Mouse (Mus musculus) forelimb bud, embryonic 11.5 days (tissue): ENCODE measurements around the gene Spag9.
A peak's percentile ranks its signal among the peaks of the same experiment; 100 is the strongest.

Experiments used
- DNase-seq: peaks from one replicate; pipeline ENCODE4 v3.0.0-alpha.2; 2012; ENCODE audit warnings: low read depth, low spot score

The Spag9 gene

DNA sequence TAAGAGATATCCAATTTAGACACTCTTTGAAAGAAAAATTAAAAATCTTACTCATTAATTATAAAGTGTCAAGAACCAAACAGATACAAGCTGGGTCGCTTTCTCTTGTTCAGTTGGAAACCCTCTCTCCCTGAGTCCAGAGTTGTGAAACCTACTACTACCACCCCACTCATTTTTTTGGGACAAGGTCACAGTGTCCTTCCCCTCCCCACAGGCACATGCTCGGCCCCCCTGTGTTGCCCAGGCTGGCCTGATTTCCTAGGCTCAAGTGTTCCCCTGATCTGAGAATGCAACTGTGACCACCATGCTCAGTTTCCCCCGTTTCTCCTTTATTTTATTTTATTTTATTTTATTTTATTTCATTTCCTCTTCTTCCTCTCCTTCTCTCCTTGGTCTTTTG, 158.3 kb downstream of the Spag9 start:
- no peak for DNase-seq

DNA sequence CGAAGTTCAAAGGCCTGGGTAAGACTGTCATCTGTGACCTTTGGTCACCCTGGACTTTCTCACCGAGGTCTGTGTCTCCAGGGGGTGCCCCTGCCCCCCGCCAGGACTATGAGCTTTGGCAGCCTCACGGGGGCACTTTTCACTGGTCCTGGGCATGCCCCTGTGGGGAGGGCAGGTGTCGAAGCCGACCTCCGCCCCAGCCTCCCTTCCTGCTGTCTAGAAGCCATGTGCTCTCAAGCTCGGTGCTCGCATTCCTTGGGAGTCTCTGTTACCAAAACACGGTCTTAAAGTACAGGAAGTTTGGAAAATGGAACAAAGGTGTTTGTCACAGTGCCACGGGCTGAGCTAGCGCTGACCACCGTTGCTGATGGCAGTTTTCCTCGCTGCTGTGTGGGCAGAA, 162.6 kb downstream of the Spag9 start:
- DNase-seq = no peak

DNA sequence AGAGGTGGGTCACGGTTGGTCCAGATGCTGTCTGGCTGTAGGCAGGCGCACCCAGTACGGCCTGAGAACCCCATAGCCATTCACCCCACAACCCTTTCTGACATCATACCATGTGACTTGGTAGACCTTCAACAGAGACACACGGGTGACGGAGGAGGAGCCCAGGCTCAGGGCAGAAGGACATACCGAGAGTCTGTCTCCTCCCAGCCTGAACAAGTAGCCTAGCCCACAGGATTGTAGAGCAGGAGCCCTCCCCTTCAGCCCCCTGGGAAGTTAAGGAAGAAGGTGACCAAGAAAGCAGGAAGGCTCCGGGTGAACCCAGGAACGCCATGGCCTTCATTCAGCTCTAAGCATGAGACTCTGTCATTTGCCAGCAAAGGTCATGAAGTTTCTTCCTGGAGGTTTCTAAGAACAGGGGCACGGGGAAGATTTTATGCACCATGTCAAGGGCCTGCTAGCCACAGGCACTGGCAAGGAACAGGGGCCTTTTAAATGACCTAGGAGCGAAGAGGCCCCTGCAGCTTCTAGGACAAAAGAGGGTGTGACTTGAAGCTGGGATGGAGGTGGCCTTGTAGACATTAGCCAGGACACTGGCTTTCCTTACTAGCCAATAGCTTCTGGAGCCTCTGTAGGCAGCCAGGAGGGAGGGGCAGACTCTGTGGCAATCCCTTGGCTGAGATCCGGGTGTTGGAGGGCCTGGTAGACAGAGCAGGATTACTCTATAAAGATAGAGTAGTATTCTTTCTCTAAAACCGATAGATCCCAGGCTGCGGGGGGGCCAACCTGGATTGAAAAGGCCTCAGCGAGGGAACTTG, 163.4 kb downstream of the Spag9 start:
- no peak for DNase-seq

DNA sequence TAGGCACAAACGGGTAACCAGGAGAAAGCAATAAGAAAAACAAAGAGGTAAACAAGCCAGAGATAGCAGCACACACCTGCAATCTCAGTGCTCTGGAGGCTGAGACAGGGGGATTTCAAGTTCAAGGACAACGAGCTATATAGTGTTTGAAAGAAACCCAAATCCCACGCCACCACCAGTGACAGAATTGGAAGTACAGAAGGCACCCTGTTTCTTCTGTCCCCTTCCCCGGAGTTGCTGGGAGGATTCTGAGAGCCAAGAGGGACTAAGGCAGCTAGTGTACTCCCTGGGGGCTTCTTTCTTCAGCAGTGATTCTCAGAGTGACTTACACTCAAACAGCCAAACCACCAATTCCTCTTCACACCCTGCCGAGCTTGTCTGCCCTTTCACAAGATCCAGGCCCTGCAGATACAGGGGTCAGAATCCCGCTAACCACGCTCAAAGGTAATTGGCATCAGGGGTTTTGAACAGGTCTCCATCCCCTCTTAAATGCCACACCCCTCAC, 164.1 kb downstream of the Spag9 start:
- DNase-seq = no peak

DNA sequence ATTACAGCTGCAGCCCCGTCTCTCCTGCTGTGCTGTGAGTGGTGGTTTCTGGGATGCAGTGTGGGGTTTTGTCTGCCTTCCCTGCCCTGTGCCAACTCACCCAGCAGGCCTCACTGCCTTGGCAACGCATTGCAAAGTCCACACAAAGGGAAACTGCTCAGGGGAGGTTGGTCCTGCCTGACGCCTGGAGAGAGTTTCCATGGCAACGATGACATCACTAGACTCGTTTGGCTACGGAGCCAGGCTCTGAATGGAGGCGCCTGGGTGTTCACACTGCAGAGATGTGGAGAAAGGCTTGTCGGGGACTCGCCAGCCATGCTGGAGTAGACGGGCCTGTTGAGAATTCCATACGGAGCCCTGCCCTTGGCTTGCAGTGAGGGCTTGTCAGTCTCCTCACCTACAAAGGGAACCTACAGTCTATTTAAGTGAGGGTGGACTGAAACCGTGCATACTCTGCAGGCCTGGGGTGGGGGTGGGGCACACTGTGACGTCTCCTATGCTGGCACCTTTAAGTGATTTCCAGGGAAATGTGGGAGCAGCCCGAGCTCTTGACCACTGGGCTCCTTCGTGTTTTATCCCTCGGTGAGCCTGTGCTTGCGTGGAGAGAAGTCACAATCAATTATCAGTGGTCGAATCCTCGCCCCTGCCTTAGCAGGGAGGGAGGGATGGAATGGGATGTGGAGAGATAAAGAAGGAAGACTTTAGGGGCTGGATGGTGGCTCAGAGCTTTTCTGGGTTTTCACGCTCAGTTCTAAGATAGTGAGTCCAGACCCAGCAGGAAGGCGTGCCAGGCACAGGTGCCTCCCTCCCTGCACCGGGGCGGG, 164.8 kb downstream of the Spag9 start:
- peak; percentile 96 for DNase-seq

DNA sequence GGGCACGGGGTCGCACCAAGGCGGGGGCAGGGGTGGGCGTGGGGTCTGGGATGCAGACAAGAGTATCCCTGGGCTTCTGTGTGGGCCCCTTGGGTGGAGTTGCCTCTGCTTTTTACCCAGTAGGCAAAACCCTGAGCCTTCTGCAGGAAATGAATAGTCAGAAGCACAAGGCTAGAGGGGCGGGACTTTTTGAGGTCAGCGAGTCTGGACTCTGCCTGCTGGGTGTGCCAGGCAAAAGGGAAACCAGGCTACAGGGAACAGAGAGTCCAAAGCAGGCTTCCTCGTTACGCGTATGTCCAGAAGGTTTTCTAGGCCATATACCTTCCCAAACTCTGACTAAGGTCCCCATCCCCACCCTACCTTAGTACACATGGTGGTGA, 165.4 kb downstream of the Spag9 start:
- DNase-seq = no peak

DNA sequence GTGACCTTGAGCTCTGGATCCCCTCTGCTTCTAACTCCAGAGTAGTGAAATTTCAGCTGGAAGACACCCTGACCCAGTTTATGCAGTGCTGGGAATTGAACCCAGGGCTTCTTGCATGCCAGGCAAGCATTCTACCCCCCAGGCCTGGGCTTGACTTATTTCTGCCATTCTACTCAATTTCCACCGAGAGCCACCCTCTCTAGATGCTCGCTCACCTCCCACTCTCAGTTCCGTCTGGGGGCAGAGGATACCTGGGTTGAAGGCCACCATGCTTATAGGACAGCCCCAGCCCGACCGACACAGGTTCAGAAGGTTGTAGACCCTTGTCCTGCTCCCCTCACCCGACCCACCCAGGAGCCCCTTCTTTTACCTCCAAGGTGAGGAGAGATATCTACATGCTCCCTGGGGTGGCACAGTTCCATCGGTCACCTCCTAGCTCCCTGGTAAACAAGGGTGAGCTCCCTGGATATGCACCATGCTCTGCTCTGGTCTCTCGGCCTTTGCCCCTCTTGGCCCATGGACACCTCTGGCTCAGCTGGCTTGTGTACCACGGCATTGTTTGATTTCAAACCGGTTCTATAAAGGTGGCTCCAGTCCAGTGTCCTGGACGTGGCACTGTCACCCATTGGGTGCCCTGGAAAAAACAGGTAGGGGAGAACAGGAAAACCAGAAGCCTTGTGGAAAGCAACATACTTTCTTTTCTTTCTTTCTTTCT, 166.1 kb downstream of the Spag9 start:
- DNase-seq = no peak

DNA sequence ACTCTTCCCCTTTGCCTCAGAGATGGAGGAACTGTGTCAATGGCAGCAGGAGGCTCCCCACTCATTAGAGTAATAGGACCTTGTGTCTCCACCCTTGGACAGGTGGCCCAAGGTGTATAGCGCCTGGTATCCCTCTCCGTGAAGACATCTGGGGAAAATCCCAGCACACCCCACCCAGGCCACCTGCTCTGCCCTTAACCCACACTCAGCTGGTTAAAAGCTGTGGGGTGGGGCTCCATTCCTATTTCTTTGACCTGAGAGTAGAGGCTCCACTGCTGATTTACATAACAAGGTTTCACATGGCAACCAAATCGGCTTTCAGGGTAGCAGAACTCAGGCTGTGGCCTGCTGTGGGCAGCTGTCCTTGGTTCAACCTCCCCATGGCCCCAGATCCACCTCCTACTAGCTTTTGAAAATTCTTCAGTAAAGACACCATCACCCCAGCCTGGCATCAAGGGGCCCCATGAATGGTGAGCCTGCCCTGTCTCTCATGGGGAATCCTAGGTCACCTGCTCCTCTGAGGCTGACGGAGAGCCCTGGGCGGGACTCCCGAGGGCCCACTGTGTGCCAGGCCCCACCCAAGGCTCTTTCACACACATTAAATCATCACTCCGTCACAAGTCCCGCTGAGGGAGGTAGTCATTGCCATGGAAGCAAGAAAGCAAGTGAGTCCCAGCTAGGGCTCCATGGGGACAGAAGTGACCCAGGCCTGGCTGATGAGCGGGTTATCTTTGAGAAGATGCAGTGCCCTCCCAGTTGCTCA, 167.3 kb downstream of the Spag9 start:
- no peak for DNase-seq

DNA sequence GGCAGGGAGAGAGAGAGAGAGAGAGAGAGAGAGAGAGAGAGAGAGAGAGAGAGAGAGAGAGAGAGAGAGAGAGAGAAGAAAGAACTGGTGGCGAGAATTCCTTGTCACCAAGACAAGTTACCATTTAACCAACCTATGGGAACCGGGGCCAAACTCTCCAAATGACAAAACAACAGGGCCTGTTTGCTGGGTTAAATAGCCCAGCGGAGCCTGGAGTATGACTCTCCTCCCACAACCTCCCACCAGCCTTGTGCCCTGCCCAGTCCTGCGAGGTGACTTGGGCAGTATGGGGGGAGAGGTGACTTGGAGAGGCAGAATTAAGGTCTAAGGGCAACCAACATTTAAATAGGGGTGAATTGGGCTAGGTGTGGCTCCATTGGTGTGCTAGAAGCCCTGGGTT, 169.9 kb downstream of the Spag9 start:
- no peak for DNase-seq

DNA sequence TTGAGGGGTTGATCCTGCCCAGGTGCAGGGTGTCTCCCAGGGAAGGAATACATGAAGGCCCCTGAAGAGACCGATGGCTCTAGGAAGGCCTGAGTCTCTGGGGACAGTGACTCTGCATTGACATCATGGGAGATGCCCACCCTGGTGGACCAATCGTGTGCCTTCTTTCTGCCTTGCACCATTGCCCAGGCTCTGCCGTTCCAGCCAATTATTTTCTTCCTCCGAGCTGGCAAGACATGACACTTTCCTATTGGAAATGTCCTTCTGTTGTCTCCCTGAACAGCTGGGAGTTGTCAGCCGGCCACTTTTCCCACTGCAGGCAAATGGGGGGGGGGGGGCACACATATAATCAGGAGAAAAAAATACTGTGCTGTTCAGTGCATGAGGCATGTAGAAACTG, 172.3 kb downstream of the Spag9 start:
- DNase-seq = no peak

DNA sequence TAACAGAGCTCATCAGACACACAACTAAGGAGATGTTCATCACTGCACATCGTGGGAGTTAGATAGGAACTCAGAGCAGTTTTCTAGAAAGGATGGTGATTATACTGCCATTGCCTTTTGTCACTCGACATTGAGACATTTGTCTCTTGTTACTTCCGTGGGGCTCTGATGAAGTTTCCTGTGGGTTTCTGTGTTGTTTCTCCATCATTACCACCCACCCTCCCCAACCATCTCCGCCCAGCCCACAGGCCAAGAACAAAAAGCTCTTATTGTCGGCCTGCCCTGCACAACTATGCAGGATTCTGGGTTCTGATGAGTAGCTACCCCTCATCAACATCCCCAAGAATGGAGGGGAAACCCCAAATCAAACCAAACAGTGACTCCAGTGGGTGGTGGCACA, 173.7 kb downstream of the Spag9 start:
- no peak for DNase-seq

DNA sequence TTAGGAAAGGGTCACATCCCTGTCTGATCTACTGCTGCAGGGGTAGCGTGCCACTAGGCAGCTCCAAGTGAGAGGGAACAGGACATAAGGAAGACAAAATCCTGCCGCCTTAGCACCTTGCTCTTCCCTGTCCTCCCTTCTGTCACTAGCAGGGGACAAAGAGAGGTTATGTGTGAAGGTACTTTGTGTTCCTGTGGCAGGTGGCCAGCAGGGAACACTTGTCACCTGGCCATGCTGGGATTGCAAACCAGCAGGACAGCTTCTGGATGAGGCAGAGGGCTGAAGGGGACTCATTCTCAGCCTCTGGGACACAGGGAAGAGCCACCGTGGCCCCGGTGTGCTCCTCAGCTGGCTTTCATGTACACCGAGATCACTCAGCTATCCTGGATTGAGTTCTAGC, 175.8 kb downstream of the Spag9 start:
- no peak for DNase-seq

DNA sequence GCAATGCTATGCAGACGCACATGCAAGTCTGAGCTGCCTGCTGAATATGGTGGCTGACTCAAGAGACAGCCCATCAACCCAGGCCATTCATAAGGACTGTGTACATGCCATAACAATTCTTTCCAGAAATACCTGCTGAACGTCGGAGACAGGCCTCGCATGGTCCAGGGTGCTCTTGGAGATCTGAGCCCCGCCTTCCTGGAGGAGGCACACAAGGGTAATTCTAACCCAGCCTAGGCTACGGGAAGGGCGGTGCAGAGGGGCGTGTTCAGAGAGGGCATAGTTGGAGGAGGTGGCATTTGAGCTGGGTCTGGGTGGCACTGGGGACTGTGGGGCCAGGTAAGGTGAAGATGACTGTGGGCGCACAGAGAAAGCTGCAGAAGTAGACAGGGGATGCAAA, 176.3 kb downstream of the Spag9 start:
- DNase-seq = no peak

DNA sequence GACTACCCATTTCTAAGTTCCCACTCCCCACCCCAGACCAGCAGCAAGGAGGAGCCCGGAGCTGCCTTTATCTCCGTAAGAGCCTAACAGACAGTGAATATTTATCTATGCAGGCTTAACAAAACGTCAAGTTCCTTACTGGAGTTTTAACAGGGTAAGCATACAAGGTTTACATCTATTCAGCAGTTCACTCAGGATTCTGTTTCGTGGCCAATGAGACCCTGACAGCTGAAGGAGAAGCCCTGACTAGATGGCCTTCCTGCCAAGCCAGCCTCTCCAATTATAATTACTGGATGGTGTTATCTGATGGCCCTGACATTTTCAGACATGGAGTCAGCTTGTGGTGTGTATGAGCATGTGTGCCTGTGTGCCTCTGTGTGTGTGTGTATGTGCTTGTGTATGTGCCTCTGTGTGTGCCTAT, 177.8 kb downstream of the Spag9 start:
- no peak for DNase-seq

DNA sequence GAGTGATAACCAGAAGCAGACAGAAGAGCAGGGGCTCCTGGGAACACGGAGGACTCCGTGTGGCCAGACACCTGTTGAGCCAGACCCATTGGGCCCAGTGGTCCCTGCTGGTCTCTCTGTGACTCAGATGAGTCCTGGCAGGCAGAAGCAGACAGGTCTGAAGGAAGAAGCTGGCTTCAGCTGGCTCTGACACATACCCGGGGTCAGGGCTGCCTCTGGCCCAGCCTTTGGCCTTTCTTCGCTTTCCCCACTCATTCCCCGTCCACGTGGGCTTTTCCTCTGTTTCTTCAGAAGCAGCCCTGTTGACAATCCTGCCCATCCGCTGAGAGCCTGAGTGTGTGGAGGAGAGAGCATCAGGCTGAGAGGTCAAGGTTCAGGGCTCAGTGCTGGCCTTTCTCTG, 179.4 kb downstream of the Spag9 start:
- DNase-seq = no peak
